Mouse (Mus musculus) ES-Bruce4 (cell line): ENCODE data around the gene Cyp4x1.

Source experiments
- CTCF ChIP-seq: IDR thresholded peaks from one replicate; pipeline ENCODE4 v1.8.1; 2011; ENCODE audit warnings: low read depth, low read length
- POLR2A ChIP-seq: IDR thresholded peaks from one replicate; pipeline ENCODE4 v1.8.1; 2011; ENCODE audit warnings: low read length; ENCODE audit not compliant: insufficient read depth

DNA sequence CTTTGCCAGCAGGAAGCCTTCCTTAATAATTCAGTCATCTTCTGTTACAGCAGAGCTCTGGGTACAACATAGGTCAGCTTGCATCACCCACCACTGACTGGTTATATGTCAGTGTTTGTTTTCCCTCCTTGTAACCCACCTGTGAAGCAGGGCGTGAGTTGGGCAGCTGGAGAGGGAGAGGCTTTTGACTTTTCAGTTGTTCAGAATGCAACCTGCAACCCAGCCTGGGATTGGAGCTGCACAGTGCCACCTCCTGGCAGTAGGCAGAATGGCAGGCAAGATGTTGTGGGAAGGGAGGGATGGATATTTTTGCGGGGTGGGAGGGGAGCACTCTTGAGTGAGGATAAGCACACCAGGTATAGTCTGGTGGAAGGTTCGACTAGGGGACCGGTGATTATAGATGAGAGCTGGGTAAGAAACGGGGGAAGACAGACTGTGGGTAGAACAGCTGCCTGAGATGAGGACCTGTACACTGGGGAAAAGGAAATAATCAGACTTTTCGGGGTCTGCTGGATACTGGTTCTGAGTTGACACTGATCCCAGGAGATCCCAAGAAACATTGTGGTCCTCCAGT is 48.5 kb downstream of the Cyp4x1 start:
- TF ChIP-seq CTCF (peak; percentile 97), POLR2A (no peak)
